Mouse (Mus musculus): ENCODE results near the gene Itm2c.

DNA sequence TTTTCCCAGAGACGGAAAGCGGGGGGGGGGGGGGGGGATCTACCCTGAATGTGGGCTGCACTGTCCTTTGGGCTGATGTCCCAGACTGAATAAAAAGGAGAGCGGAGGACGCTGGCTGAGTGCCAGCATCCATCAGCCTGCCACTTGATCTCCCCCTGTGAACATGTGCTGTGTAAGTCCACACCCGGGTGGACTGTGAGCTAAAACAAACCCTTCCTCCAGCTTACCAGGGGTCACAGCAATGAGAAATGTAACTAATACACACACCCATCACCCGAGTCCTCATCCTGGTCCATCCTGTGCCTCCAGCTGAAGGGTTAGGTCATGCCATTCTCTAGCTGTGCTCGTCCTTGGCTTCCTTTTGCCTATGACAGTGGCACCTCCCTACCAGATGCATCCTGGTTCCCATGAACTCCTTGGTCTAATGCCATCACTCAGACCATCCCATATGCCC, 8.1 kb downstream of the Itm2c start:
- TF ChIP-seq CTCF (IDR thresholded peaks at IDR 0.05; ENCODE audit: control insufficient read depth, insufficient read depth, insufficient replicate concordance, low read depth, low read length) (no peak), POLR2A (IDR thresholded peaks at IDR 0.05; ENCODE audit: control insufficient read depth, low read depth, low read length) (no peak)

Data from testis, adult 2 months (tissue).